Mouse (Mus musculus): ENCODE measurements around the gene Olfr827.

Olfr827 gene

DNA sequence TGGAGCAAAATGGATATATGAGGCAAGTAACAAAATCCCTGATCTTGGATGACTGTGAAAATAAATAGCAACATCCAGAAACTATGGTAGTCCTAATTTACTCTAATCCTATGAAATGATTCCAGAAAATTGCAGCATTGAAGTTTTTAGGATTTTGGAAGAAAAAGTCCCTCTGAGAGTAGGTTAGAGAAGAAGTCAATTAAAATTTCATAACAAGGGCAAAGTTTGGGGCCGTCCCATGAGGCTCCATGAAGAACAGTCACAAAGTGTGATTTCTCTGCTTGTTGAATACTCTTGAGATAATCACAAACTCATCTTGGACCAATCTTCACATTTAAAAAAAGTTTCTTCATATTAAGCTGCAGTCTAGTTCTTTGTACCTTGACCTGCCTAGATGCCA lies at the start of gene Olfr827:
Olfr827 (minus strand) TSS at position 101 of the 400 bp plus-strand sequence.
- DNase-seq (ENCODE audit: low spot score): no peak

DNA sequence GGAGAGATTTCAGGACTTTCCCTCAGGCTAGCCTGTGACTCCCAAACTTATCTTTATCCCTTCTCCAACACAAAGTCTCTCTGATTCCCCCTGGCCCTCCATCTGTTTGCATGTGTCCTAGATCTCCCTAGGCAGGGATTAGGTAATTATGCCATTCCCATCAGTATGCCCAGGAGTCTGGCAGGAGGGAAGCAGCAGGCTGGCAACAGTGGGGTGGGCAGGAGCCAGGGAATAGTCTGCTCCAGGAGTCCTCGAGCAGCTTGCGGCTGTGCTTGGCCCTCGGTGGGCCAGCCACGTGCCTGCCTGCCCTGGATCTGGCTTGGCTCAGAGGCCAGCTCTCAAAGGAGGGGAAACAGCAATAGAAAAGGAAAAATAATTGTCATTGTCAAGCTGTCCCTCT lies 49.0 kb upstream of the Olfr827 start:
- no peak for DNase-seq (ENCODE audit: low spot score)

DNA sequence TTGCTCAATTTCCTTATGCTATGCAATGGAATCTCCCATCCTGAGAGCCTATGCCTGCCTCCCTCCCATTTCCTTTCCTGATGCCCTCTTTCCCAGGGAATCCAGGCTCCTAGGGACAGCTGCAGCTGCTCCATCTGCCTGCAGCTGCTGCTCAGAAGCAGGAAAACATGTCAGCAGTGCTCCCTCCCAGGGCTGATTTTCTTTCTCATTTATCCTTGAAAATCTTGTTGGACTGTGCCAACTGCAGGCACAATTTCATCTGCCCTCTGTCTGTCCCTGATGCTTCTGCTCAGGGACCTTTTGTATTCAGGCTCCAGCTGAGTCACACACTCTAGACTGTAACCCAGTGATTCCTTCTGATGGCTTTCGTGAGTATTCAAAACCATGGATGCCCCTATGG lies 45.3 kb upstream of the Olfr827 start:
- DNase-seq (ENCODE audit: low spot score): no peak

DNA sequence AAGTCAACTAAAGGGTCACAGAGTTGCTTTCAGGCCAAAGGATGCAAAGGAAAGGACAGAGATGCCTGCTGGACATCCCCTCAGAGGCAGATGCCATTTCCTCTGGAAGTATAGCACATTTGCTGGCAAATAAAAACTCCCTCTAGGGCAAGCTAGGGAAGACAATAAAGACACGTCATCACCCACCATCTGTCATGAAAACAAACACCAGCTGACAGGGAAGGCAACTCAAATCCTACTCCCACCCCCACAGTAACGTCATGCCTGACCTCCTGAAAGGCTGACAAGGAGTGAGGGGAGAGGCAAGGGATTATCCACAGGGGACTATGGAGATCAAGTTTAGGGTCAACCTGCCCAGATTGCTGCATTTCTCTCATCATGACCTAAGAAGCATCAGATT lies 30.1 kb upstream of the Olfr827 start:
- DNase-seq (ENCODE audit: low spot score): no peak

DNA sequence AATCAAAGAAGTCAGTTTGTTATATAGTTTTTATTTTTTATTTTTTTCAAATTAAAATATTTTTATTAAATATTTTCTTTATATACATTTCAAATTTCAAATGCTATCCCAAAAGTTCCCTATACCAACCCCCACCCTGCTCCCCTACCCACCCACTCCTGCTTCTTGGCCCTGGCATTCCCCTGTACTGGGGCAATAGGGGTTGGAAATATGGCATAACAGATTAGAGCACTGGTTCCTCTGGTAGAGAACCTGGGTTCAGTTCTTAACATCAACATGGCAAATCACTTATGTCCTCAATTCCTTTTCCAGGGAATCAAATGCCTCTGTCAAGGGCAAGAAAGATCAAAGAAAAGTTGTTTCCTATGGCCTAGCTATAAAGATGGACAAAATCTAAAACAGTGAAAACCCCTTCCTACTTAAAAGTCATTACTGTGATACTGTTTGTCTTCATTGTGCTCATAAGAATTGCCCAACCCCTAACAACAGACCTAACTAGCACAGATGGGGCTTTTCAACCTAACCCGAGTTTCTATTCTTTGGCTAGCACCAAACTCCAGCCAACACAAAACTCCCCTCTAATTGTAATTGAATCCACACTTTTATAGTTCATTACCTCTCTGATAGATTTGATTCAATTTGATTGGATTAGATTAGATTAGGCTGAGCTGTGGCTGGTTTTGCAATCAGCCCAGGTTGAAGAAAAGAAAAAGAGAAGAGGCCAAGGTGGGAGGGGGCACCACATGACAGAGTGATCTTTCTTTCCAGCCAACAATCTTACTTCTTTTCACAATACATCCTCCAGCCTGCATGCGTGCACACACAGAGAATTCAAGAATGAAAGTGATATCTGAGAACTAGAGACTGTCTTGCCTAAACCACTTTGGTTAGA lies 24.4 kb upstream of the Olfr827 start:
- DNase-seq (ENCODE audit: low spot score): no peak

DNA sequence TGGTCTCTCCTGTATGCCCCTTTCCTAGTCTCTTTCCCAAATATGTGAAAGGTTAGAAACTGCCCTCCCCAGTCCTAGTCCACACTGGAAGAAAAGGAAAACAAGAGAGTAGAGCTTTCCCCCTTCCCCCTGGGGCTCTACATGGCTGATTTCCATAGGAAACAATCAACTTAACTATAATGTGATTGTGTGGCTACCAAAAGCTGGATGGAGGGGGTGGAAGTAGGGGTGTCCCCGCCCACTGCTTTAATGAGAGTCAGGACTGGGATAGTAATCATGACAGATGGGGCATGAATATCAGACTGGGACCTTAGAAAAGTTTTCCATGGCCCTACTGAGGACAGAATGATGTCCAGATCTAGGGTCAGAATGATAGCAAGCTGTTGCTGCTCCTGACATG lies 20.4 kb upstream of the Olfr827 start:
- DNase-seq (ENCODE audit: low spot score): no peak

DNA sequence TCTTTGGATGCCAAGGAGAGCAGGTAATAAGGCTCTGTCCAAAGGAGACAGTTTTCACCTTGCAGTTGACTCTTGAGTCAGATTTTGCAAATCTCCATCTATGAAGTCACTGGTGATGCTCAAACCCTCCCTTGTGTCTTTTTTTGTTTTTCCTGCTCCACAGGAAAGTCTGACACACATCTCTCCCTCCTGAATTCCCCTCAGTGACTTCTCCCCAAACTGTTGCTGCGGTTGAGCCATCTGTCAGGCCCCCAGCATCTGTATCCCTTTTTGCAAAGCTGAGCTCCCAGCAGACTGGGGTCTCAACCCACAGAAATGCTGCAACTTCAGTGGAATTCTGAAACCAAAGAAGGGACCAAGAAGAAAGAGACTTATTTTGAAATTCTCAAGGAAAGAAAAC lies 17.9 kb upstream of the Olfr827 start:
- no peak for DNase-seq (ENCODE audit: low spot score)

DNA sequence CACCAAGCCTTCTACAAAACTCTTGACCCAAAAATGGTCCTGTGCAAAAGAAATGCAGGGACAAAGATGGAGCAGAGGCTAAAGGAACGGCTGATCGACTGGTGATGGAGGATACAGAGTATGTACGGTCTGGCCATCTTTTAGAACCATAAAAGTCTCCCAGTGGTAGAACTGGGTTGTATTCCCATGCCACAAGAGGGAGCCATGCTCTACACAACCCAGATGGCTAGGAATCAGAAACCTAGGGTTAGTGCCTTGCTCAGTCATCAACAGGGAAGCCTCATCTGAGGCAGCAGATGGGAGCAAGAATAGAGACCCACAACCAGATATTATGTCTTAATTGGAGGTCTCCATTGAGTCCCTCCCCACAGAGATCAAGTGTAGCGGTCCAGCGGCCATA lies 15.4 kb upstream of the Olfr827 start:
- no peak for DNase-seq (ENCODE audit: low spot score)

DNA sequence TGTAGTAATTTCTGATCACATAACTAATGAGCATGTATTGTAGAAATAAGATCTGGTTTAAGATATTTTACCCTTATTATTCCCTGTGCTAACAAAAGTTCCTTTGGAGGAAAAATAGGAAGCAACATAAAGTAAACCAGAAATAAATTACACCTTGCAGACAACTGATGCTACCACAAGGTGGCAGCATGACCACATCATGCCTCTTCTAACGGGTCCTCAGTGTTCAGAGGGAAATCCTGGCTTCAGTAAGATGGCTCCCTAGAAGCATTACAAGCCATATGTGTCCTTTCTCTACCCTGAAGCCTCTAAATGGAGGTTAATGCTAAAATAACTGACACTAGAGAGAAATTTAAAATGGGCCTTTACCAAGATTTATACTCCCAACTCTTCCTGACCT lies 14.0 kb upstream of the Olfr827 start:
- peak; percentile 19 for DNase-seq (ENCODE audit: low spot score)

DNA sequence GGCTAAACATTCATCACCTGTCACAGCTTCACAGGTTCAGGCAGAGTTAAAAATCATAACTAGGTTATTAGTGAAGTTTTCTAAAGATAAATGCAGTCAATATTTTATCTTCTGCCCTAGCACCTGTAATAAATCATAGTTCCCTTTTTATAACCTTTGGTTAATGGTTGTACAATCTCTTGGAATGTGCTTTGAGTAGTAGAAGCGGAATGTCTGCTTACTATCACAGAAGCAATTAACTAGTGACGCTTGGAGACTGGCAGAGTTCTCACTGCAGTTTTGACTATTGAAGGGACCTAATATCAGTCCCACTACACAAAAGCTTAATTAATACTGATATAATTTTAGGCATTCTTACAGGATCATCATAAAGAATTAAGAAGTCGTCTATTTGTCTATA lies 10.8 kb upstream of the Olfr827 start:
- no peak for DNase-seq (ENCODE audit: low spot score)

DNA sequence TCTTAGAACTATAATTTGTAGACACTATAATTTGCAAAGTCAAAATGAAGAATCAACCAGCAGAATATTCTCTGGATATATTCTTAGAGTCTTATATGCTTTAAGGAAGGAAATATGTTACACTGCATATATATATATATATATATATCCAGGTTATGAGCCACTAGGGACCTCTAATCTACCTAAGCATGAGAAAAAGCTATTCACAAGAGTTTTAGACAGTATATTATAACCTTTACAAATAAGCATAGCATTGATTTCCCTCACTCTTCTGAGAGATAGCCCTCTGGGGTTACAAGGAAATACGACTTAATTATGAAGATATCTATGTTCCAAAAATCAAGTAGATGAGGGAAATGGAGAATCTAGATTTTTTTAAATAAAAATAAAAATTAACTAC lies 30.1 kb downstream of the Olfr827 start, which contains the start of gene Olfr826:
Olfr826 (minus strand) TSS at position 101 of the 400 bp plus-strand sequence.
- DNase-seq (ENCODE audit: low spot score): no peak

DNA sequence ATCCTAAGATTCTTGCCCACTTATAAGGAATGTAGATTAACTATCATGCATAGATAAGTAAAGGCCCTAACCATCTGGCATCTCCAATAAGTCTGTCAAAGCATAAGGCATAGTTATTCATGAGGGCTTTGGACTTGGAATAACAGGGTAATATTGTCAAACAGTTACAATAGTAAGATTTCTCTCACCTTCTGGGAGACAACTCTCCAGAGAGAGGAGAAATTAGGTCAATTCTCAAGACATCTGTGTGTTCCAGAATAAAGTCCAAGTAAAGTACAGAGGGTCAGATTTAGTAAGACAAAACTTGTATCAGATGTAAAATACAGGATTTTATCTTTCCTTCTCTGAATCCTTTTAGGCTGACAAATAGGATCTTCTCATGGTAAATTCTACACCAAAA lies 47.5 kb downstream of the Olfr827 start, which contains the start of gene Olfr825:
Olfr825 (minus strand) TSS at position 101 of the 400 bp plus-strand sequence.
- DNase-seq (ENCODE audit: low spot score): no peak

DNA sequence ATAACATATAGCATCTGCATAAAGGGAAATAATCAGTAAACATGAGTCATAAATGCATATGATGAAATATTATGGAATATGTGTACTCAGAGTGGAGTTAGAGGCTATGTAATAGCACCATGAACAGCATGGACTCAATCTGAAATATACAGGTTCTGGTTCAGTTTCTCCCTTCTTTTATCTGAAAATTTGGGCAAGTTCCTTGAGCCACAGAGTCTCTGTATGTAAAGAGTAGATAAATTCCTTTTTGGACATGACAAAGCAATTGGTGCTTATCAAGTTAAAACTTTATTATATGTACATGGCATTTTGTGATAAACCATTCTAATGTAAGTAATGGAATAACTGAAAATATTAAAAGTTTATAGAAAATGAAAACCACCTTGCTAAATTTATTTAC lies 49.0 kb downstream of the Olfr827 start:
- no peak for DNase-seq (ENCODE audit: low spot score)

All from T-cell, adult 2 months (primary cell).